Mouse (Mus musculus): ENCODE measurements around the gene Slc28a3. TPM values are rescaled to one million over a fixed set of nuclear protein-coding genes. Genes with fewer than 3 reads are reported as not detected.

The Slc28a3 gene
- polyA plus RNA-seq (2015; fragmentation: Illumina TruSeq; extraction: RNeasy Lipid Tissue Mini Kit (QIAGEN cat#74804); ENCODE audit: low read depth, low replicate concordance), result not detected

DNA sequence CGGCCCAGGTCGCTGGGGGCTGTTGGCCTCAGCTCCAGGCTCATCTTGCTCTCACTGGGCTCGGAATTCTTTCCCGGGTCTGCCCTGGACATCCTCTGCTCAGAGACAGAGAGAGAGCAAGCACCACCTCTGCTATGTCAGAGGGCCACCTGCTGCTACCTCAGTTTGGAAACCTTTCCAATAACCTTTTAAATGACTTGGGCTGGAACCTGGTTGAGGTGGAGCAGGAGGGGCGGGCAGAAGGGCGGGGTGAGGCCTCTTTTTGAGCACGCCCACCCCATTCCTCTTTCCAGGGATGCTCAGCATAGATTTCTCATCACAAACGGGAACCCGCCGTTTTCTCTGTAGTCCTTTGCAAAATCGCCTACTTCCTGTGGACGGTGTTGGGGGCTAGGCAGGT lies at the start of gene Slc28a3:
Slc28a3 (minus strand) TSS at position 162 of the 400 bp plus-strand sequence.

Other genes starting within 250 kb of the Slc28a3 start
- 6.0 TPM for gene 2210016F16Rik, start 225.7 kb downstream of the Slc28a3 start, polyA plus RNA-seq (2015; fragmentation: Illumina TruSeq; extraction: RNeasy Lipid Tissue Mini Kit (QIAGEN cat#74804); ENCODE audit: low read depth, low replicate concordance)
- gene Rmi1, start 208.6 kb downstream of the Slc28a3 start, polyA plus RNA-seq (2015; fragmentation: Illumina TruSeq; extraction: RNeasy Lipid Tissue Mini Kit (QIAGEN cat#74804); ENCODE audit: low read depth, low replicate concordance), result 17.2 TPM
- 485 TPM for gene Hnrnpk, start 207.5 kb downstream of the Slc28a3 start, polyA plus RNA-seq (2015; fragmentation: Illumina TruSeq; extraction: RNeasy Lipid Tissue Mini Kit (QIAGEN cat#74804); ENCODE audit: low read depth, low replicate concordance)
- gene Ntrk2, start 195.7 kb upstream of the Slc28a3 start, polyA plus RNA-seq (2015; fragmentation: Illumina TruSeq; extraction: RNeasy Lipid Tissue Mini Kit (QIAGEN cat#74804); ENCODE audit: low read depth, low replicate concordance), result 234 TPM